Mouse (Mus musculus) stomach, postnatal 0 days (tissue): ENCODE data around the gene Mmel1. TPM values are rescaled to one million over a fixed set of nuclear protein-coding genes. Genes with fewer than 3 reads are reported as not detected.

Experiments
- ATAC-seq: fragments of 200-750 bp; cut with Nextera tagmentation; 2 replicates; pipeline ENCODE4 v1.8.0; 2017; ENCODE audit not compliant: low FRiP score, low TSS enrichment
- DNase-seq: peaks from one replicate; pipeline ENCODE4 v3.0.0-alpha.2; 2016; ENCODE audit warnings: low spot score
- H3K27ac ChIP-seq: fragments of 300-500 bp; sonication (generic); replicated peaks from 2 replicates; pipeline ENCODE4 v1.5.1; 2014; ENCODE audit warnings: mild to moderate bottlenecking, control low read depth
- H3K27me3 ChIP-seq: fragments of 300-500 bp; sonication (generic); 2 replicates; pipeline ENCODE4 v1.6.1; 2014; ENCODE audit warnings: low read length; ENCODE audit not compliant: control insufficient read depth, insufficient read depth
- H3K36me3 ChIP-seq: fragments of 300-500 bp; sonication (generic); 2 replicates; pipeline ENCODE4 v1.6.1; 2014; ENCODE audit warnings: low read length, mixed read lengths; ENCODE audit not compliant: control insufficient read depth, insufficient read depth
- H3K4me1 ChIP-seq: fragments of 300-500 bp; sonication (generic); replicated peaks from 2 replicates; pipeline ENCODE4 v1.6.1; 2014; ENCODE audit warnings: antibody characterized with exemption; ENCODE audit not compliant: control insufficient read depth, insufficient read depth
- H3K4me2 ChIP-seq: fragments of 300-500 bp; sonication (generic); replicated peaks from 2 replicates; pipeline ENCODE4 v1.6.1; 2014; ENCODE audit warnings: low read depth, mild to moderate bottlenecking, control low read depth, moderate library complexity
- H3K4me3 ChIP-seq: fragments of 300-500 bp; sonication (generic); 2 replicates; pipeline ENCODE4 v1.5.1; 2014; ENCODE audit warnings: low read depth, low read length, control low read depth
- H3K9ac ChIP-seq: fragments of 300-500 bp; sonication (generic); 2 replicates; pipeline ENCODE4 v1.6.1; 2014; ENCODE audit warnings: mild to moderate bottlenecking, low read length, control low read depth, mixed read lengths
- H3K9me3 ChIP-seq: fragments of 300-500 bp; sonication (generic); 2 replicates; pipeline ENCODE4 v1.6.1; 2016; ENCODE audit warnings: low read length; ENCODE audit not compliant: control insufficient read depth
- CTCF ChIP-seq: IDR thresholded peaks from 2 replicates; pipeline ENCODE4 v1.5.1; 2016; ENCODE audit warnings: antibody characterized with exemption, low read depth, mild to moderate bottlenecking, moderate library complexity
- EP300 ChIP-seq: optimal IDR thresholded peaks from 2 replicates; pipeline ENCODE3; 2016; ENCODE audit warnings: antibody characterized with exemption
- WGBS: fragments of 180-500 bp; shearing (Covaris S2); extraction: QIAGEN DNeasy Blood & Tissue Kit; methylation state at CpG from one replicate; pipeline ENCODE4 v1.1.7; 2014; 5-methylcytosine and 5-hydroxymethylcytosine counted together
- polyA plus RNA-seq: library from polyadenylated mRNA; unstranded; fragments of >200 nt; fragmentation: Nextera tagmentation; extraction: Ambion mirVana; gene quantifications from 2 replicates; pipeline ENCODE4 v1.2.1, GENCODE M21; 2015

The Mmel1 gene
- polyA plus RNA-seq, 1 experiment from 2014 or later: not detected

DNA sequence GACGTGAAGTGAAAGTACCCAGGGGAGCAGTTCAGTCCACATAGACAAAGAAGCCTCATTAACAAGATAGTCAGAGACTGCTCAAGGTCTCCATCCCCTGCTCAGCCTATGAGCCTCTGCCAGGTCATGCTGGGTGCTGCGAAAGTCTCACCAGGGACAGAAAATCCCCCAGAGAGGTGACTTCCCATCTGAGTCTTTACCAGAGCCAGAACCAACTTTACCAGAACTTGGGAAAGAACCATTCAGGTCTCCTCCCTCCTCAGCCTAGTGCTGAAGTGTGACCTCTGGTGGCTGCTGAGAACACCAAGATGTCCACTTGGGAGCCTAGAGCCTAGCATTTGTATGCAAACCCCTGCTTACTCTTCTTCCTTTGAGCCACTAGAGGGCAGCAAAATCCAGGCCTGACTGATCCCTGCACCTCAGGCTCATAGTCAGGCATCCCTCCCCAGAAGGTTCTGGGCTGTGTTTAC is 74.8 kb downstream of the Mmel1 start:
- 31% methylated on average over 2 of the region's 2 CpGs for WGBS
- H3K27ac ChIP-seq: no peak overlapping the region
- peak; percentile 97 for TF ChIP-seq CTCF
- no peak for TF ChIP-seq EP300
- H3K9ac ChIP-seq: no peak overlapping the region
- H3K4me2 ChIP-seq: no peak overlapping the region
- no peaks in the 10 kb centered on the region for H3K4me1 ChIP-seq
- H3K36me3 ChIP-seq: no peaks in the 10 kb centered on the region
- DNase-seq (peak; percentile 75), ATAC-seq (peak; percentile 86)
- H3K27me3 ChIP-seq: no peaks in the 10 kb centered on the region; the same call in 1 of the 2 replicates
- no peaks in the 10 kb centered on the region for H3K9me3 ChIP-seq
- no peak overlapping the region for H3K4me3 ChIP-seq

Other genes with a start within 250 kb of the Mmel1 start
- 15.6 and 18.5 TPM in 2 replicates for gene Prdm16, start 232.7 kb upstream of the Mmel1 start, polyA plus RNA-seq
- gene Actrt2, start 201.7 kb upstream of the Mmel1 start, polyA plus RNA-seq: not detected in 2 replicates
- gene Ttc34, start 32.1 kb upstream of the Mmel1 start, polyA plus RNA-seq: 0.06 and 0.10 TPM in 2 replicates
- gene Fam213b, start 29.6 kb downstream of the Mmel1 start, polyA plus RNA-seq: 62.1 and 65.4 TPM in 2 replicates
- gene Tnfrsf14, start 59.0 kb downstream of the Mmel1 start, polyA plus RNA-seq: 0.61 TPM in 2 replicates
- gene Hes5, start 91.3 kb downstream of the Mmel1 start, polyA plus RNA-seq: 0.24 and 0.36 TPM in 2 replicates
- gene Pank4, start 94.5 kb downstream of the Mmel1 start, polyA plus RNA-seq: 14.8 and 14.9 TPM in 2 replicates
- 15.4 and 18.3 TPM in 2 replicates for gene Plch2, start 187.2 kb downstream of the Mmel1 start, polyA plus RNA-seq
- 10.3 and 10.5 TPM in 2 replicates for gene Pex10, start 197.4 kb downstream of the Mmel1 start, polyA plus RNA-seq
- gene Rer1, start 216.8 kb downstream of the Mmel1 start, polyA plus RNA-seq: 182 and 185 TPM in 2 replicates
- 3.2 and 3.6 TPM in 2 replicates for gene Morn1, start 217.0 kb downstream of the Mmel1 start, polyA plus RNA-seq